Mouse (Mus musculus) stomach, embryonic 15.5 days (tissue): ENCODE data around the gene Tekt5. TPM values are rescaled to one million over a fixed set of nuclear protein-coding genes. Genes with fewer than 3 reads are reported as not detected.

Experiments
- ATAC-seq: fragments of 200-750 bp; cut with Nextera tagmentation; 2 replicates; pipeline ENCODE4 v1.8.0; 2017; ENCODE audit warnings: low read depth, moderate number of reproducible peaks, moderate TSS enrichment; ENCODE audit not compliant: insufficient read depth, low FRiP score
- H3K27ac ChIP-seq: fragments of 300-500 bp; sonication (generic); 2 replicates; pipeline ENCODE4 v1.5.1; 2015; ENCODE audit warnings: mild to moderate bottlenecking, inconsistent platforms
- H3K27me3 ChIP-seq: fragments of 300-500 bp; sonication (generic); replicated peaks from 2 replicates; pipeline ENCODE4 v1.6.1; 2015; ENCODE audit warnings: inconsistent platforms
- H3K36me3 ChIP-seq: fragments of 300-500 bp; sonication (generic); 2 replicates; pipeline ENCODE4 v1.6.1; 2015; ENCODE audit warnings: inconsistent platforms
- H3K4me1 ChIP-seq: fragments of 300-500 bp; sonication (generic); 2 replicates; pipeline ENCODE4 v1.6.1; 2015; ENCODE audit warnings: inconsistent platforms
- H3K4me2 ChIP-seq: fragments of 300-500 bp; sonication (generic); 2 replicates; pipeline ENCODE4 v1.6.1; 2015; ENCODE audit warnings: mild to moderate bottlenecking, inconsistent platforms
- H3K4me3 ChIP-seq: fragments of 300-500 bp; sonication (generic); replicated peaks from 2 replicates; pipeline ENCODE4 v1.5.1; 2015; ENCODE audit warnings: inconsistent platforms
- H3K9ac ChIP-seq: fragments of 300-500 bp; sonication (generic); 2 replicates; pipeline ENCODE4 v1.6.1; 2015; ENCODE audit warnings: inconsistent platforms
- H3K9me3 ChIP-seq: fragments of 300-500 bp; sonication (generic); 2 replicates; pipeline ENCODE4 v1.6.1; 2016; ENCODE audit warnings: inconsistent platforms
- WGBS: fragments of 180-500 bp; shearing (Covaris S2); methylation state at CpG from one replicate; pipeline ENCODE4 v1.1.7; 2015; 5-methylcytosine and 5-hydroxymethylcytosine counted together
- polyA plus RNA-seq: library from polyadenylated mRNA; unstranded; fragments of >200 nt; fragmentation: Nextera tagmentation; extraction: Ambion mirVana; gene quantifications from 2 replicates; pipeline ENCODE4 v1.2.1, GENCODE M21; 2015

Gene Tekt5
- polyA plus RNA-seq, 1 experiment from 2014 or later, result 0.98 TPM

DNA sequence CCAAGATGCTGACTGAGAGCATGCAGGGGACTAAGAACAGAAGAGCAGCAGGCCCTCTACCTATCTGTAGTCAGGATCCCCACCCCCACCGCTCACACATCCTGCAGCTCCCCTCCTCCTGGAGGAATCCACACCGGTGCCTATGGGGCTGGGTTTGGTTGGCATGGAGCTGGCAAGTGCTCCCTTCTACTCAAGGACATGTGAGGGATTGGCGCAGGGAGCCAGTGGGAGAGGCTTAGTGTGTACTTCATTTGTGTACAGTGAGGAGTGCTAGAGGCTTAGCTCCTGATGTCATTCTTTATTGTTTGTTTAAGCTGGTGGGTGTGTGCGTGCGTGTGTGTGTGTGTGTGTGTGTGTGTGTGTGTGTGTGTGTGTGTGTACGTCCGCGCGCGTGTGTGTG is 45.4 kb downstream of the Tekt5 start:
- WGBS, result 56% methylated on average over 10 of the region's 10 CpGs
- H3K4me2 ChIP-seq, result no peak overlapping the region
- H3K4me3 ChIP-seq, result no peak overlapping the region
- no peaks in the 10 kb centered on the region for H3K27me3 ChIP-seq
- no peaks in the 10 kb centered on the region for H3K9me3 ChIP-seq
- H3K36me3 ChIP-seq, result no peaks in the 10 kb centered on the region
- peak; percentile 87 for ATAC-seq
- no peak overlapping the region for H3K9ac ChIP-seq
- peaks cover 16% of the 10 kb centered on the region for H3K4me1 ChIP-seq
- H3K27ac ChIP-seq, result peak overlapping the region; percentile 77

DNA sequence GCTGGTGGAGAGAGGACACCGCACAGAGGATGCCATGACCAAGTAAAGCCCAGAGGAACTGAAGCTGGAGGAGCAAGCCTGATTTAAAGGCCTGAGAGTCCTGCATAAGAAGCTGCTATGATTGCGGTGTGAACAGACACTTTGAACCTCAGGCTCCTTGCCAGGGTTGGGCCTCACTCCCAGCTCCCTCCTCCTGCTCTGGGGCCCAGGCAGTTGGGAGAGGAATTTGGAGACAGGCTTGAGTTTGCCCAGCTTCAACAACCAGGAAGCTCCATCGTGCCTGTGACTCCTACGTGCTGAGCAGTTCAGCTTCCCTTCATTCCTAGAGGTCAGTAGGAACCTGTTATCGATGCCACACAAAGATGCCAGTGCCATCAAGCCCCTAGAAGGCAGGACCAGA is 45.9 kb downstream of the Tekt5 start:
- Histone ChIP-seq H3K9ac (no peak overlapping the region), H3K4me1 (peaks cover 16% of the 10 kb centered on the region), H3K4me3 (no peak overlapping the region), H3K27ac (peak overlapping the region; percentile 77), H3K9me3 (no peaks in the 10 kb centered on the region), H3K36me3 (no peaks in the 10 kb centered on the region), H3K27me3 (no peaks in the 10 kb centered on the region), H3K4me2 (no peak overlapping the region)
- 40% methylated on average over 5 of the region's 5 CpGs for WGBS
- ATAC-seq, result peak; percentile 16; the same call in 1 of the 2 replicates

DNA sequence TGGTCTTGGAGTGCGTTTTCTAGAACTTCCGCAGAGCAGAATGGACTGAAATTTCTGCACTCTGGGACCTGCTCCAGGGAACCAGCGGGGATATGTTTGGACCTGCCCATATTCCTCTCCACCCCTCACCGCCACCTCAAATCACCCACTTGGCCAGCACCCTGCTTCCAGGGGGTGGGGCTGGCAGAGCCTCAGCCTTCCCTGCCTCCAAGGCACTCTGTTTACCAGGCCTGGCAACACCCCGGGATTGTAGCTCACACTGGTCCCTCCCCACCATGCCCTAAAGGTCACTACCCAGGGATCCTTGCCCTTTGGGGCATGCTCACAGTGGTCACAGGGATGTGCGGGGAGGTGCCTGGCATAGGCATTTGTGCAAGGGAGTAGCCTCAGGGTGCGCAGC is 47.7 kb downstream of the Tekt5 start:
- no peaks in the 10 kb centered on the region for H3K9me3 ChIP-seq
- no peaks in the 10 kb centered on the region for H3K27me3 ChIP-seq
- H3K9ac ChIP-seq, result no peak overlapping the region
- peaks cover 16% of the 10 kb centered on the region for H3K4me1 ChIP-seq
- H3K36me3 ChIP-seq, result no peaks in the 10 kb centered on the region
- no peak overlapping the region for H3K4me3 ChIP-seq
- no peak overlapping the region for H3K4me2 ChIP-seq
- peak; percentile 15; the same call in 1 of the 2 replicates for ATAC-seq
- H3K27ac ChIP-seq, result peak overlapping the region; percentile 31; the same call in 1 of the 2 replicates
- 76% methylated on average over 7 of the region's 7 CpGs for WGBS

DNA sequence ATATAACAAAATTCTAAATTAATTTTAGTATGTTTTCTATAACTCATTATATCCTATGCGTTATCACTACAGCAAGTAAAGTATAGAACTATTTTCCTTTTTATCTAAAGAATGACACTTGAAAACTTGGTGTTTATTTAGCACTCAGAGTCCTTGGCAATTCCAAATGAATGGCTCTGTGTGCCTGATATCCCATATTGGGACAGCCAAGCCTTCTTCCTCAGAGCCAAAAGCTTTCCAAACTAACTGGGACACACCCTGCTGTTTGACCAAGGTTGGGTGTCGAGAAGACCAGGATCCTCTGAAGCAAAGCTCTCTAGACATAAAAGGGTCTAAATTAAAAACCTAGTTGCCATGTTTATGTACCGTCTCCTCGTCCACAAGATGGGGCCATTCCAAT is 54.2 kb downstream of the Tekt5 start:
- Histone ChIP-seq H3K9ac (no peak overlapping the region), H3K4me2 (no peak overlapping the region), H3K27me3 (no peaks in the 10 kb centered on the region), H3K4me3 (no peak overlapping the region), H3K36me3 (no peaks in the 10 kb centered on the region), H3K9me3 (no peaks in the 10 kb centered on the region), H3K27ac (no peak overlapping the region), H3K4me1 (no peaks in the 10 kb centered on the region)
- WGBS, result 60% methylated on average over 4 of the region's 4 CpGs
- no peak for ATAC-seq

DNA sequence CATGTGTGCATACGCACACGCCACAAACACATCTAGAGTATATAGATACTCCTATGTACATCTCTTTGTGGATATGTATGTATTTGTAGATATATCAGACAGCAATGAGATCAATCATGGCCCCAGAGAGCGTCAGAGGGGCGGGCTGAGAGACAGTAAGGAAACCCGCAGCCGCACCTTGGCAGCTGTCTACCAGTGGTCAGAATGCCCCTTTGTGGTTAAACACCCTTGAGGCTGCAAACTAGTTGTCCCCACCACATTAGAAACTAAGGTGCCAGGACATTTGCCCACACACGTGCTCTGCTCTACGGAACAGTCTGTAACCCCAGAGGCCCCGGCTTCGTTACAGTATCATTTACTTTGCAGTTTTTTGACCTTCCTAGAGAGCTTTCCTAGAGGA is 55.4 kb downstream of the Tekt5 start:
- Histone ChIP-seq H3K4me2 (no peak overlapping the region), H3K4me1 (no peaks in the 10 kb centered on the region), H3K27ac (no peak overlapping the region), H3K4me3 (no peak overlapping the region), H3K9ac (no peak overlapping the region), H3K27me3 (no peaks in the 10 kb centered on the region), H3K36me3 (no peaks in the 10 kb centered on the region), H3K9me3 (no peaks in the 10 kb centered on the region)
- 88% methylated on average over 10 of the region's 10 CpGs for WGBS
- ATAC-seq, result no peak

DNA sequence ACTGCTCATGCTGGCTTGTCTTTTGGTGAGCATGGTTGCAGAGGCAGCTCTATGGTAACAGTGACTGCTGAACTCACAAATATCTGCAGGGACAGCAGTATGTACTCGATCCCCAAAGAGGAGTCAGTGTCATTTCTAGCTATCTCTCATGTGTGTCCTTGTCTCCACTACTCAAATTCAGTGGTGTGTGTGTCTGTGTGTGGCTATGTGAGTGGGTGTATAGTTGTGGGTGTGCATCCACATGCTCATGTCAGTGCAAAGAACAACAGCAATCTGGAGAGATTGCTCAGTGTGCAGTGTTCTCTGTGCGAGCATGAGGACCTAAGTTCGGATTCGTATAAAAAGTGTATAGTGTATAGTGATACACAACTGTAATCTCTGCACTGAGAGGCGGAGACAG is 56.7 kb downstream of the Tekt5 start:
- Histone ChIP-seq H3K4me2 (no peak overlapping the region), H3K4me3 (no peak overlapping the region), H3K36me3 (no peaks in the 10 kb centered on the region), H3K27ac (no peak overlapping the region), H3K9ac (no peak overlapping the region), H3K9me3 (no peaks in the 10 kb centered on the region), H3K27me3 (no peaks in the 10 kb centered on the region), H3K4me1 (no peaks in the 10 kb centered on the region)
- WGBS, result 83% methylated on average over 5 of the region's 5 CpGs
- ATAC-seq, result no peak

DNA sequence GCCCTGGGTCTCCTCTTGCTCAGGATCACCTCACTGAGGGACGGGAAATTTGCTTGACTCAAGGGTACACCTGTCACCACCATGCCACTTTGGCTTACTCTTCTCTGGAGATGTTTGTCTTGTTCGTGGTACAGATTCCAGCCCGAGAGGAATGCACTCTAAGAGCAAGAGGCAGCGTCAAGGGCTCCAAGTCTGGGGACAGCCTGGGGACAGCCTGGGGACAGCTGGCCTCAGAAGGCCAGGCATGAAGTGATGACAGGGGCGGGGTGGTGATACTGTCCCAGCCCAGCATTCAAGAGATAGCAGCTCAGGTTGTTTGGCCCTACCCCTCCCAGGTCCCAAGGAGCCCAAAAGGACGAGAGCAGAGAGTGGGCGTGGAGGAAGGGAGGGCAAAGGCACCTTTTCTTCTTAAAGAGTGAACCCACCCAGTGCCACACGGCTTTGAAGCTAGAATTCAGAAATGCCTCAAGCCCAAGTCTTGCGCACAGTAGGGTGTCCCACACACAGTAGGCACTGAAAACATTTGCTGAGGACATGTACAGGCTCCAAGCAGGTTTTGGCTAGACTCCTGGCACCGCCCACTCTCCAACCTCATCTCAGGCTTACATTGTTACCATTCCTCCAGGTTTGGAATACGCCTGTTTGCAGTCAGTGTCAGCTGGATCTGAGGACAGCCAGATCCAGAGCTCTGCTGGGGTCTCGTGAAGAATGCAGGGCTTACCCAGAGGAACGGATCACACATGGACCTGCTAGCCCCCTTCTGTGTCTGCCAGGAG is 57.7 kb downstream of the Tekt5 start:
- H3K27ac ChIP-seq, result no peak overlapping the region
- no peak overlapping the region for H3K4me3 ChIP-seq
- H3K9me3 ChIP-seq, result no peaks in the 10 kb centered on the region
- no peak for ATAC-seq
- no peaks in the 10 kb centered on the region for H3K36me3 ChIP-seq
- H3K9ac ChIP-seq, result no peak overlapping the region
- 68% methylated on average over 13 of the region's 13 CpGs for WGBS
- H3K4me2 ChIP-seq, result no peak overlapping the region
- H3K4me1 ChIP-seq, result no peaks in the 10 kb centered on the region
- H3K27me3 ChIP-seq, result no peaks in the 10 kb centered on the region

DNA sequence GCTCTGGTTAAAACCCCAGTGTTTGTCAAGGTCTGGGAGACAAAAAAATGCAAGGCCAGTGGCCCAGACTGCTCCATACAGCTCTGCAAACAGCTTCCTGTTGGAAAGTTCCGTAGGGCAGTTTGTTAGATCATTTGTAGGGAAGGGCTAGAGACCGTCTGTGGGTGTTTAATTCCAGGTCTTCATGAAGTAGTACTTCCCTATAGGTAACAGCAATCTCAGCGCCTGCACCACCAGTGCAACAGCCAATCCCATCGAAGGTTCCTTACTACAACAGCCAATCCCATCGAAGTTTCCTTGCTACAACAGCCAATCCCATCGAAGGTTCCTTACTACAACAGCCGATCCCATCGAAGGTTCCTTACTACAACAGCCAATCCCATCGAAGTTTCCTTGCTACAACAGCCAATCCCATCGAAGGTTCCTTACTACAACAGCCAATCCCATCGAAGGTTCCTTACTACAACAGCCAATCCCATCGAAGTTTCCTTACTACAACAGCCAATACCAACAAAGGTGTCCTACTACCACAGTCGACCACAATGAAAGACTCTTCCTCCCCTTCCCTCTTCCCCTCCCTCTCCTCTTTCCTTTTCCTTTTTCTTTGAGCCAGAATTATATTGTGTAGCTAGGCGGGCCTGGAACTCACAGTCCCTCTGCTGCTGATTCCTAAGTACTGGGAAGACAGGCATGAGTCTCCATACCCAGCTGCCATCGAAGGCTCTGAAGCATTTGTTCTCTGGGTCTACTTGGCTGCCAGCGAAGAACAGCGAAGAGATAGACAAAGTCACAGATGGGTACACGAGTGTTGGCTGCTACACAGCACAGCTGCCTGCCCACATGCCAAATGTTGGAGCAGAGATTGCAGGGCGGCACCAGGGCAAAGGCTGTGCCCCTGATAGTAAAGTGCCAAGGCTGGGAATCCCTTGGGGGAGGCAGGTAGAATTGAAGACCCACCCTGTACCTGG is 58.6 kb downstream of the Tekt5 start:
- Histone ChIP-seq H3K4me1 (no peaks in the 10 kb centered on the region), H3K4me3 (no peak overlapping the region), H3K9me3 (no peaks in the 10 kb centered on the region), H3K27me3 (no peaks in the 10 kb centered on the region), H3K4me2 (no peak overlapping the region), H3K27ac (peak overlapping the region; percentile 24; the same call in 1 of the 2 replicates), H3K9ac (no peak overlapping the region), H3K36me3 (no peaks in the 10 kb centered on the region)
- ATAC-seq, result no peak
- WGBS, result 87% methylated on average over 19 of the region's 19 CpGs

DNA sequence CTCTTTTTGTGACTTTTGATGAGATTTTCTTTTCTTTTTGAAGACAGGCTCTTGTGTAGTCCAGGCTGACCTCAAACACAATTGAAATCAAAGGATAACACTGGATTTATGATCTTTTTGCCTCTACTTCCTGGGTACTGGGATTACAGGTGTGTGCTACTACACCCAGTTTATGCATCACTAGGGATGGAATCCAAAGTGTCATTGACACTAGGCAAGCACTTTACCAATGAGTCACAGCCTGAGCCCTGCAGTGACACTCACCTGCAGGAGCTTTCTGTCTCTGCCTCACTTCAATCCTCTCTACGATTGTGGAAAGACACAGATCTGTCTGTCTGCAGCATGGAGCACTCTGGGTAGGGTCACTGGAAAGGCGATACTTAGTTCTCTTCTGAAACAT is 59.3 kb downstream of the Tekt5 start:
- Histone ChIP-seq H3K27ac (peak overlapping the region; percentile 24; the same call in 1 of the 2 replicates), H3K36me3 (no peaks in the 10 kb centered on the region), H3K9ac (no peak overlapping the region), H3K4me3 (no peak overlapping the region), H3K9me3 (no peaks in the 10 kb centered on the region), H3K4me1 (no peaks in the 10 kb centered on the region), H3K27me3 (no peaks in the 10 kb centered on the region), H3K4me2 (no peak overlapping the region)
- WGBS, result 71% methylated on average over 2 of the region's 2 CpGs
- ATAC-seq, result no peak

DNA sequence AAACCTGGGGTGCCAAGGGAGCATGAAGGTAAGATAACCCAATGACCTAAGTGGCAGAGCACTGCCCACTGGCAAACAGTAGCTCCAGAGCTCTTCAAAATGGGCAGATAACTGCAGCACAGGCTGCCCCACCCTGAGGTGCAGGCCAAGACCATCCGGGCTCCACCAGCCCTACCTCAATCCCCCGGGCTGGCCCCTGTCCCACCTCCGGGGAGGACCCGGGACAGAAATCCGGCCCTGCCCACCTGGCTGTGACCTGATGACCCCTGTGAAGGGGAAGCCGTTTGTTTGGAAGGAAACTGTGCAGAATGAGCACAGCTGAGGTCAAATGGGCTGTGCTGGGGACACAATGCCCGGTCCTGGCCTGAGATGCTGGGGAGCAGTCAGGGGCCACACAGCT is 62.6 kb downstream of the Tekt5 start:
- ATAC-seq, result no peak
- Histone ChIP-seq H3K9ac (no peak overlapping the region), H3K27ac (no peak overlapping the region), H3K36me3 (no peaks in the 10 kb centered on the region), H3K27me3 (no peaks in the 10 kb centered on the region), H3K4me3 (no peak overlapping the region), H3K9me3 (no peaks in the 10 kb centered on the region), H3K4me1 (no peaks in the 10 kb centered on the region), H3K4me2 (no peak overlapping the region)
- WGBS, result 27% methylated on average over 7 of the region's 7 CpGs

DNA sequence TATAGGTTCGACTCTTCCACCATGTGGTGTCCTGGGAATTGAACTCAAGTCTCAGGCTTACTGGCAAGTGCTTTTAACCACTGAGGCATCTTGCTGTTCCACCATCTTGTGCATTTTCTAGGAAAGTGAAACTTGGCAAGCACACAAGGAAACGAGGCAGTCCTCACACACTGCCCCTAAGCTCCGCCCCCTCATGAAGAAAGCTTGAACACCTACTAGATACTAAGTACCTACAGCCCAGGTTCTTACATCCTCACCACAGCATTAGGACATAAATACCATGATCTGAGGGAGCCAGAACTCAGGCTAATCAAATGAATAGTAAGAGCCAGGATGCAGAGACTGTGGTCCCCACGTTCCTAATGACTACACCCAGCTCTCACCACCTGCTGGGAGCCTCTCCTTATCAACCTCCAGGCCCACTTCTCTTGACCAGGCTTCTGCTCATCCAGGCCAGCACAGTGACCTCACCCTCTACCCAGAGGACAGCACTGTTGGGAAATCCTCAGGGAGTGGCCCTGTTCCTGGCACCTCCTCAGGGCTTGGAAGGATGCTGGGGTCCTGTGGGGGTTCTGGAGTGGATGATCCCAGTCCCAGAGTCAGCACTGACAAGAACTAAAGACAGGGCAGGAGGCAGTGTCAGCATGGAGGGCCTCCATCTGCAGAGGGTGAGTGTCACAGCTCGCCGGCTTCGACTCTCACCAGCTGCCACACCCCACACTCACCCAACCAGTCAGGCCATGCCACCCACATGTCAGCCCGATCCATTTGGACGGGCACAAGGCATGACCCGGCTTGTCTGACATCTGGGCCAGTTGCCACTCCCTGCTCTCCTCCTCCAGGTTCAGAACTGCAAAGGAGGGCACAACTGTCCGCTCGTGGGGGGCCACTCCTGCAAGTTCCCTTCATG is 64.4 kb downstream of the Tekt5 start:
- Histone ChIP-seq H3K9ac (no peak overlapping the region), H3K27me3 (no peaks in the 10 kb centered on the region), H3K36me3 (no peaks in the 10 kb centered on the region), H3K27ac (peak overlapping the region; percentile 59; the same call in 1 of the 2 replicates), H3K4me2 (no peak overlapping the region), H3K4me3 (no peak overlapping the region), H3K9me3 (no peaks in the 10 kb centered on the region), H3K4me1 (no peaks in the 10 kb centered on the region)
- ATAC-seq, result no peak
- 66% methylated on average over 12 of the region's 12 CpGs for WGBS
